Mouse (Mus musculus) heart, postnatal 0 days (tissue): ENCODE measurements around the gene Psma5.

Experiments used
- CTCF ChIP-seq: IDR thresholded peaks from 2 replicates; pipeline ENCODE4 v1.5.1; 2016; ENCODE audit warnings: antibody characterized with exemption, control low read depth, low read depth
- EP300 ChIP-seq: IDR thresholded peaks from 2 replicates; pipeline ENCODE4 v1.6.1; 2016; ENCODE audit warnings: antibody characterized with exemption, low read depth

DNA sequence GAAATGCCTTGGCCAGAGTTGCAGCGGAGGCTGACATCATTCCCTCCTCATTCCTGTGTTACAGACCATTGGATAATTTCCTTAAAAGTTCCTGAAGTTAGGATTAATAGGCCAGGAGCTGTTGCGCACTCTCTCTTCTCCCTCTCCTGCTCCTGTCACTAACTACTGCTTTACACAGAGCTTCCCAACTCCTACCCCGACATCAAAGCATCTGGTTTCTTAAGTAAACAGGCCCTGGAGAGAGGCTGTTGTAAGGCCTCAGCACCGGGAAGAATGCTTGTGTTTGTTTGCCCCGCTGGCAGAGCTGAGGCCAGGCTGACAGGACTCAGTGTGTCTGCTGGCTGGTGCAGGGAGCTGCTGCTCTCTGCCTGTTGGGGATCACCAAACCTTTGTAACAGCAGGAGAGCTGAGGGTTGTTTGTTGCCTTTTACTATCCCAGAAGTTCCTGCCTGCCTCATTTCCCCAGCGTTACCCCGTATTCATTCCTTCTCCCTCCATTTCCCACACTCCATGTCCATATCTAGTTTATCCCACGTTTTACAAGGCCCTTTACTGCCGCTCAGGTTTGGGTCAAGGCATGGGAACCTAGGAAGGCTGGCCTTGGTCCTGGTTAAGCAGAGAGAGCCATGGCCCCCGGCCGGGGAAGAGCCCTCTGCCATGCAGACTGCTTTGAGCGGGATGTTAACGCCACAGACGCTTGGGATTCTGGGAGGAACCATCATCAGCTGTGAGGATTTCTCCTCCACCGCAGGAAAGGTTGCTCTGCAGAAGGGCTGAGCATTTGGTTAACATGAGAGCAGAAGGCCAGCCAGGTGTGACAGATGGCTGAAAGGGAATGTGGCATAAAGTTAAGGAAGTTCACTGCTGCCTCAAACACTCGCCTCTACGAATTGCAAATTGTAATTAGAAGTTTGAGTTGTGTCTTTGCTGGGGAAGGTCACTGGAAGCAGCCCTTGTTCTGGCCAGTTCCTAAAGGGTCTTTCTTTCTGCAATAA is 31.4 kb downstream of the Psma5 start:
- no peak for TF ChIP-seq CTCF
- TF ChIP-seq EP300: no peak
